Mouse (Mus musculus) thymus, postnatal 10 days (tissue): ENCODE measurements around the gene Amdhd2.

ENCODE experiments used
- DNase-seq, 2 experiments: peaks; one replicate each; pipeline ENCODE4 v3.0.0; 2021; ENCODE audit warnings: low spot score in 2 of 2

Amdhd2 gene

GRCm38 (mm10) chr17:24197032-24197824, 33.7 kb upstream of the Amdhd2 start:
- DNase-seq: no peak

GRCm38 (mm10) chr17:24195349-24195748, 31.8 kb upstream of the Amdhd2 start:
- no peak for DNase-seq

GRCm38 (mm10) chr17:24193769-24194168, 30.2 kb upstream of the Amdhd2 start:
- DNase-seq: no peak

GRCm38 (mm10) chr17:24193268-24193667, 29.7 kb upstream of the Amdhd2 start:
- DNase-seq: no peak

- no peak for DNase-seq
These were observed 29.3 kb upstream of the Amdhd2 start for GRCm38 (mm10) chr17:24192848-24193247.

DNA sequence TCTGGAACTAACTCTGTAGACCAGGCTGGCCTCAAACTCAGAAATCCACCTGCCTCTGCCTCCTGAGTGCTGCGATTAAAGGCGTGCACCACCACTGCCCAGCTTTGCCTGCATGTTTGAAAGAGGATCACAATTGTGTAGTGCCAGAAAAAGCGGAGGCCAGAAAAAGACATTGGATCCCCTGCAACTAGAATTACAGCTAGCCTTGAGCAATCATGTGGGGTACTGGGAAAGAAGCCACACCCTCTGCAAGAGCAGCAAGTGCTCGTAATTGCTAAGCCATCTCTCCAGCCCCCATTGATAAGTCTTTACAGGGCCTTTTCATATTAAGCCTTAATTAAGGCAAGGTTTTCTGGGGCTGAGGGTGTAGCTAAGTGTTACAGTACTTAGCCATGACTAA, 27.9 kb upstream of the Amdhd2 start:
- DNase-seq: no peak

DNA sequence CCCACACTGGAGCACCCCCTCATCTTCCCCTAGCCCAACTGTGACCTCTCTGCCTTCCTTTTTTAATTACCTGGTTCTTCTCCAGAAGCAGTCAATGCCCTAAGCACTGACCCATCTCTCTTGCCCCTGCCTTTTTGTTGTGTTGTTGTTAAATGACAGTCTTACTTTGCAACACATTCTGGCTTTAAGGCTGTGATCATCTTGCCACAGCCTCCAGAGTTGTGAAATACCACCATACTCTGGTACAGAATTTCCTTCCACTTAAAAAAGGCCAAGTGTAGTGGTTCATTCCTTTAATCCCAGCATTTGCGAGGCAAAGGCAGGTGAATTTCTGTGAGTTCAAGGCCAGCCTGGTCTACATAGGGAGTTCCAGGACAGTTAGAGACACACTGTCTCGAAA, 27.4 kb upstream of the Amdhd2 start:
- no peak for DNase-seq

DNA sequence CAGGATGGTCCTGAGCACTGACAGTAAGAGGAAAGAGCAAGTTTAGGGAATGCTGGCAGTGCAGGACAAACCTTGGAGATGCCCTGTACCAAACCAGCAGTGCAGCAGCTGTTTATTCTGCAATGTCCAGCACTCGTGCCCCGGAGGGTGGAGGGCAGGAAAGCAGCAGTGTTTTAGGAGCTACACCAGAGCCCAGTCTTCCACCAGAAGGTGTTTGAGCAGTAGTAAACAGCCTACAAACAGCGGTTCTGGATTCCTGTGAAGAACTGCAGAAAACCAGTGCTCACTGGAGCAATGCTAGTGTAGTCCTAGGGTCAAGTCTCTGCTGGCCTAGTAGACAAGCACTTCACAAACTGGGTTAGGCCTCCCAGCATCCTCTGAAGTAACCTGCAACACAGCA, 10.7 kb upstream of the Amdhd2 start:
- DNase-seq: no peak

- peak; percentile 46 to 82 for DNase-seq
These were observed 9.9 kb upstream of the Amdhd2 start for GRCm38 (mm10) chr17:24173423-24173822.

DNA sequence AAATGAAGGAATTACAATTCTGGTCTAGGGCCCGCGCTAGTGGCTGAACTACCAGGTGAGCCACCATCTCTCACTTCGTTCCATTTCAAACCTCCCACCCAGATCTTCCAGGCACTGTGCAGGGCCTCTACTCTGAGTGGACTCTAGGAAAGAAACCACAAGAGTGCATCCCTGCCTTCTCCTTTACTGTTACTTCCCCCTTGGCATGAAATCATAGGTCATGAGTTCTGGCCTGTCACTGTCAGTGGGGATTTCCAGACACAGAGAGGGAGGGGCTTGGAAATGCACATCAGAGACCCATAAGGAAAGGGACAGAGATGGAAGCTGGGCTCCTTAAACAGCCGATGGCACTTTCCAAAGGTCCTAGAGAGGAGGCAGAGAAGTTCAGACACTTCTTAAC, 8.2 kb upstream of the Amdhd2 start:
- no peak for DNase-seq

DNA sequence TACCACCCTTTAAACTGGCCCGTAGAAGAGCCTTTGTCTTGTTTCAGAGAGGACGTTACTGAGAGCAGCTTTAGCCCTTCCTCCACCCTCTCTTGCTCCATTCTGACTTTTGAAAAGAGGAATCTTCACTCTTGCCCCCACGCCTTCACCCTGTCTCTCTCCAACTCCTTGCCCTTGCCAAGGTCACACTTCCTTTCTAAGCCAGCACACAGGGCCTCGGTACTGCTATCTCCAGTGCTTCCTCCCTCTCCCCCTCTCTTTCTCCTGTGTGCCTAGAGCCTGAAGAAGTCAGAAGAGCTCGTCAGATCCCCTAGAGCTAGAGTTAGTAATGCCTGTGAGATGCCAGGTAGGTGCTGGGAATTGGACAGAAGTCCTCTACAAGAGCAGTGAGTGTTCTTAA, 7.2 kb upstream of the Amdhd2 start:
- no peak for DNase-seq

- DNase-seq: no peak
These were observed 6.6 kb upstream of the Amdhd2 start for GRCm38 (mm10) chr17:24170125-24170524.

GRCm38 (mm10) chr17:24169317-24170065, 5.9 kb upstream of the Amdhd2 start, which contains the start of gene Atp6v0c:
Gene Atp6v0c (minus strand): TSS chr17:24169702.
- peak; percentile 93 to 94 for DNase-seq

DNA sequence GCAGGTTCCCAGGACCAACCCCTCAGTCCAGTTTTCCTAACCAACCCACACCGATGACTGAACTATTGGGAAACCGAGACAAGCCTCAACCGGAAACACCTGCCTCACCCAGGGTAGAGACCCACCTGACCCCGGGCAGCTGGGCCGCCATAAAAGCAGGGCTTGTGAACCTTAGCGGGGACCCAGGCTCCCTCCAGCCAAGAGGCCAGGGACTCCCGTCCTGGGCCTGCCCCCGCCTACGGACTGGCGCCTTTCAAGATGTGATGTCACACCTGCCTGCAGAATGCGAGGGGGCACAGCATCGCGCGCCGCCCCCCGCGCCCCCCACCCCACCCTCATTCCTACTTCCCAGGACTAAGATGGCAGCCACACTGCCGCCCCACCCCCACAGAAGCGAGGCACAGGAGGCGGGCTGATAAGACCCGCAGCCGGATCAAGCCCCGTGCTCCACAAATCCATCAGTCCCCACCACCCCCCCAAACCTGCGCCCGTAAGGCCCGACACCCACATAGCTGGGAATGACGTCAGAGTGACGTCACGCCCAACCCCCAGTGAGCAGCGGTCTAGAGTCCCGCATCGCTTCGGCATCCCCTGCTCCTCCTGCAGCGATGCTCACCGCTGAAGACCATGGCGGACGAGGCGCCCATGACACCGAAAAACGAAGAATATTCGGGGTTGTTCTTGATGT, 5.2 kb upstream of the Amdhd2 start:
- peak; percentile 67 to 74 for DNase-seq

DNA sequence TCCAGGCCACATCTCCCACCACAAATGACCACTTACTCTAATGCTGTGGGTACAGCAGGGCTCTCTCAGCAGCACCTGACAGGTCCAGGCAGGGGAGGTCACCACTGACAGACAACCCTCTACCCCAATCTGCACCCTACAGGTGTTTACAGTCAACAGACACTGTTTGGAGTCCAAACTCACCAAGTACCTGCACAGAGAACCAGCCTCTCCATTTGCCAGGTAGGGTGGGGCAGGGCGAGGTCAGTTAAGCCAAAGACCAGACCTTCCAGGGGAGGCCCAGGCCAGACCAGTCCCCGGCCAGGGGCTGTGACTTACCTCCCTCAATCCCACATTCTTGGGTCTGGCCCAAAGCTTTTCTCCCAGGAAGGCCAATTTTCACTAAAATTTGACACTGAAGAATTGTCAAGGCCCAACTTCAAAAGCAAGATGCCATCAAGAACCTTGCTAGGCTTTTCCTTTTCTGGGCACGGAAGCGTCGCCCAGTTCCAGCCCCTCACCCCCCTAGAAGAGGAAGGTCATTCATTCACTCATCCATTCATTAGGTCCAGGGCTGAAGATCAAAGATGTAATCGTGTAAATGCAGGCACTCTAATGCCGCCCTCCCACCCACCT, 4.4 kb upstream of the Amdhd2 start:
- DNase-seq: no peak

GRCm38 (mm10) chr17:24167120-24167519, 3.6 kb upstream of the Amdhd2 start:
- DNase-seq: no peak

- no peak for DNase-seq
These were observed 1.1 kb upstream of the Amdhd2 start for GRCm38 (mm10) chr17:24164566-24165259.

GRCm38 (mm10) chr17:24162584-24163175, 886 bp downstream of the Amdhd2 start:
- no peak for DNase-seq

DNA sequence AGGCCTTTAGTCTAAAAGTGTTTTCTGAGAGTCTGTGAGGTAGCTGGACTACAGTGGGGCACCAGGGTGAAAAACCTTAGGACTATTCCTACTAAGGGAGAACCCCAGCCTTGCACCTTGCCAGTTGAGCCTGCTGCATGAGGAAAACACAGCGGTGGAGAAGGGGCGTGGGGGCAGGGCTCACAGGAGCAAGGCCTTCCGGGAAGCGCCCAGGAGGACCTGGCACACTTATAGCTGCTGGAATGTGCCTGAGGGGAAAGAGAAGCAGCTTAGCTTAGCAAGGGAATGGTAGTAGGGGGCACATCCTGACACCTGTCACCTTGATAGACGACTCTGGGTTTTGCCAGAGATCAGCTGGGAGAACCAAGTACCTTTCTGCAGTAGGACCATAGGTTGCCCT, 2.1 kb downstream of the Amdhd2 start:
- DNase-seq: no peak

DNA sequence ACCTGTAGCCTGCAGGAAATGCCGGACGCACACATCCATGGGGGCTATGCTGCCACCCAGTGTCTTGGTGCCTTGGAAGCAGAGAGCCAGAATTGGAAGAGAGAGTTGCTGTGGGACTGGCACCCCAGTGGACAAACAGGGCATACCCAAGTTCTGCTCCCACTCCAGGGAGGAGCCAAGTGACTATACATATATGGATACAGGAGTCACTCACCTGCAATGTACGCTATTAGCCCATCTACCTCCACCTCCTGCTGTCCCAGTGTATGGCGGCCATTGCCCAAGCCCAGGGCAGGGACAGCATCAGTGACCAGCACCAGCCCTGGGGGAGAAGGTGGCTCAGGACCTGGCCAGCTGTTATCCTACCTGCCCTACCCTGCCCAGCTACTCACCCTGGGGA, 6.0 kb downstream of the Amdhd2 start:
- DNase-seq: no peak

DNA sequence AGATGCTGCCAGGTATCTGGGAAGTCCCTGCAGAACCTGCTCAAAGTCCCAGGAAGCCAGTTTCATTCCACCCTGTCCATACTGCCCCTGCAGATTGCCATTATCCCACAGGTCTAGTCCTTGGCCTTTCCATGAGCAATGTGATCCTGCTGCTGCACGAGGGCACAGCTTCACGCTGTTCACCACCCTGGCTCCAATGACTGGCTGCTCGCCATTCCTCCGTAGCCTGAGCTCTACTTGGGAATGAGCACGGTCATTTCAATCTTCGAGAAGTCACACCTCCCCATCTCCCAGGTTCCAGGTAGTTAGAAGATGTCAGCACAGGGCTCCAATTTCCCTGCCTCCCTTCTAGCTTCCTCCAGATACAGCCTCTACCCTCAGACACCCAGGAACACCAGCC, 6.4 kb downstream of the Amdhd2 start:
- no peak for DNase-seq
